Mouse (Mus musculus) erythroid progenitor cell, adult 5-6 weeks (primary cell): ENCODE data around the gene Gpx3. TPM values are rescaled to one million over a fixed set of nuclear protein-coding genes. Genes with fewer than 3 reads are reported as not detected.
"Not testable (repeated sequence)": the region's sequence is repeated elsewhere in the genome, so short reads cannot be mapped to it uniquely, and the experiment has no call there.

ENCODE experiments used
- ATAC-seq: replicated peaks from 2 replicates; pipeline ENCODE4 v1.8.0; 2016; ENCODE audit warnings: moderate number of reproducible peaks, mild to moderate bottlenecking, moderate TSS enrichment, inconsistent platforms; ENCODE audit not compliant: poor library complexity, low FRiP score, severe bottlenecking
- total RNA-seq, 2 experiments: library from RNA; stranded (forward) in 1 of 2; stranded (reverse) in 1 of 2; fragments of 150-400 nt in 1 of 2; fragments of 186-747, 209-891 nt in 1 of 2; gene quantifications; 2 replicates each; pipeline versions ENCODE4 v1.2.3 to v1.2.4; 2015 to 2017; ENCODE audit warnings: low replicate concordance in 2 of 2

The Gpx3 gene
- 15.5 and 29.3 TPM in 2 replicates for total RNA-seq (2015; ENCODE audit: low replicate concordance)
- 0.30 and 2.4 TPM in 2 replicates for total RNA-seq (2017; ENCODE audit: low replicate concordance)

- ATAC-seq = no peak
These were observed at the start of gene Gpx3 for GRCm38 (mm10) chr11:54902333-54903323. TSS of gene Gpx3 (plus strand) at chr11:54902453.

GRCm38 (mm10) chr11:54858880-54859279, 43.4 kb upstream of the Gpx3 start:
- not testable (repeated sequence) for ATAC-seq

- no peak for ATAC-seq
These were observed 42.7 kb upstream of the Gpx3 start for GRCm38 (mm10) chr11:54859322-54860165.

- ATAC-seq = peak; percentile 96
These were observed 41.8 kb upstream of the Gpx3 start, which contains the start of gene Lyrm7 for GRCm38 (mm10) chr11:54860256-54861038. TSS of gene Lyrm7 (minus strand) at chr11:54860916.

- no peak for ATAC-seq
These were observed 40.5 kb upstream of the Gpx3 start for GRCm38 (mm10) chr11:54861471-54862420.

GRCm38 (mm10) chr11:54862621-54863520, 39.4 kb upstream of the Gpx3 start:
- no peak for ATAC-seq

- no peak for ATAC-seq
These were observed 36.7 kb upstream of the Gpx3 start for GRCm38 (mm10) chr11:54865330-54866085.

GRCm38 (mm10) chr11:54866119-54867048, 35.9 kb upstream of the Gpx3 start, which contains the start of gene Hint1:
TSS of gene Hint1 (plus strand) at chr11:54866383.
- ATAC-seq = peak; percentile 79

- peak; percentile 48; the same call in 1 of the 2 replicates for ATAC-seq
These were observed 35.2 kb upstream of the Gpx3 start for GRCm38 (mm10) chr11:54867049-54867385.

- no peak for ATAC-seq
These were observed 34.3 kb upstream of the Gpx3 start for GRCm38 (mm10) chr11:54867903-54868434.

- no peak for ATAC-seq
These were observed 33.8 kb upstream of the Gpx3 start for GRCm38 (mm10) chr11:54868445-54868844.

GRCm38 (mm10) chr11:54869318-54869717, 32.9 kb upstream of the Gpx3 start:
- no peak for ATAC-seq

- ATAC-seq = no peak
These were observed 30.3 kb upstream of the Gpx3 start for GRCm38 (mm10) chr11:54871831-54872537.

GRCm38 (mm10) chr11:54876031-54876430, 26.2 kb upstream of the Gpx3 start:
- no peak for ATAC-seq

- no peak for ATAC-seq
These were observed 23.4 kb upstream of the Gpx3 start for GRCm38 (mm10) chr11:54878893-54879292.
